Mouse (Mus musculus) kidney, postnatal 25 days (tissue): ENCODE results near the gene Sde2.
"Not testable (repeated sequence)": the region's sequence is repeated elsewhere in the genome, so short reads cannot be mapped to it uniquely, and the experiment has no call there.

Source experiments
- DNase-seq, 2 experiments: peaks; one replicate each; pipeline ENCODE4 v3.0.0; 2021; ENCODE audit warnings: mixed read lengths in 2 of 2

Gene Sde2

GRCm38 (mm10) chr1:180889172-180889571 lies 38.2 kb downstream of the Sde2 start:
- DNase-seq, result no peak

- DNase-seq, result peak in 1 of 2 experiments; percentile 13
Measured at GRCm38 (mm10) chr1:180889841-180890240, 38.9 kb downstream of the Sde2 start.

- no peak for DNase-seq
Measured at GRCm38 (mm10) chr1:180892808-180893207, 41.9 kb downstream of the Sde2 start, which contains the start of gene Lefty2. Lefty2 (plus strand) TSS chr1:180893108.

GRCm38 (mm10) chr1:180894088-180894987 lies 43.4 kb downstream of the Sde2 start:
- not testable (repeated sequence) for DNase-seq

GRCm38 (mm10) chr1:180901107-180901506 lies 50.2 kb downstream of the Sde2 start:
- peak in 1 of 2 experiments; percentile 45 for DNase-seq

- no peak for DNase-seq
Measured at GRCm38 (mm10) chr1:180902915-180903314, 52.0 kb downstream of the Sde2 start.

GRCm38 (mm10) chr1:180903666-180904038 lies 52.7 kb downstream of the Sde2 start:
- DNase-seq, result peak in 1 of 2 experiments; percentile 48

- peak; percentile 96 to 98 for DNase-seq
Measured at GRCm38 (mm10) chr1:180904039-180904814, 53.3 kb downstream of the Sde2 start, which contains the start of gene Pycr2. Pycr2 (plus strand) TSS chr1:180904293.

GRCm38 (mm10) chr1:180904815-180905080 lies 53.8 kb downstream of the Sde2 start:
- DNase-seq, result no peak

GRCm38 (mm10) chr1:180905307-180905706 lies 54.4 kb downstream of the Sde2 start:
- DNase-seq, result no peak

GRCm38 (mm10) chr1:180905876-180906275 lies 54.9 kb downstream of the Sde2 start:
- no peak for DNase-seq

GRCm38 (mm10) chr1:180906461-180907147 lies 55.7 kb downstream of the Sde2 start:
- no peak for DNase-seq

- DNase-seq, result no peak
Measured at GRCm38 (mm10) chr1:180911138-180911537, 60.2 kb downstream of the Sde2 start.

- no peak for DNase-seq
Measured at GRCm38 (mm10) chr1:180911653-180912287, 60.8 kb downstream of the Sde2 start.

- DNase-seq, result no peak
Measured at GRCm38 (mm10) chr1:180912792-180913191, 61.9 kb downstream of the Sde2 start.

- DNase-seq, result no peak
Measured at GRCm38 (mm10) chr1:180913797-180914196, 62.9 kb downstream of the Sde2 start.

GRCm38 (mm10) chr1:180916425-180916824 lies 65.5 kb downstream of the Sde2 start:
- DNase-seq, result no peak

GRCm38 (mm10) chr1:180917053-180917452 lies 66.1 kb downstream of the Sde2 start:
- no peak for DNase-seq
